21 mouse cellular contexts compared by ENCODE assay signal in the genomic region with DNA sequence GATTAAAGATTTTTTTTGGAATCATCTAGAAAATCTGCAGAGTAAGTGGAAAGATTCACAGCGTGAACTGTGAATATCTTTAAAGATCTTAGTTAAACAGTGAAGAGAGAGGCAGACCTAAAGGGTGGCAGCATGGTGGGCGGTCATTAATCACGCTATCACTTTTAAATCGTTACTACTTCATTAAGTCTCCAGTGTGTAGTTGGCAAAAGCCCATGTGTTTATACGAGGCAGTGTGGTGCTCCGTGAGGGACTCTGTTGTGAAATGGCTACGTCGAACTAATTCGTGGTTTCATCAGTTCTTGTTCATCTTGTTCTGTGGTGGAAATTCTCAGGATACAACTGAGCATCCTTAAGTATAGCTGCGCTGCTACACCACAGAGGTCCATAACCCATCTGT.
"Had no signal": no experiment of that assay in that cellular context is flagged by ENCODE, and none has a peak within 500 bp of the region (broad histone marks: within the 10 kb centered on the region; RNA-seq: fewer than 3 reads in every experiment).

No protein-coding gene starts in this region.

- H3K4me2 ChIP-seq: lung, embryonic 14.5 days; midbrain, embryonic 12.5 days; neural tube, embryonic 13.5 days; neural tube, embryonic 15.5 days; stomach, embryonic 15.5 days had no signal

- ATAC-seq: midbrain, embryonic 16.5 days had no signal

- H3K27me3 ChIP-seq: midbrain, embryonic 12.5 days; neural tube, embryonic 13.5 days; neural tube, embryonic 15.5 days; stomach, embryonic 15.5 days had no signal

- H3K9ac ChIP-seq: lung, embryonic 14.5 days; midbrain, embryonic 12.5 days; neural tube, embryonic 13.5 days; neural tube, embryonic 15.5 days; stomach, embryonic 15.5 days had no signal

- H3K36me3 ChIP-seq: midbrain, embryonic 12.5 days; neural tube, embryonic 13.5 days; neural tube, embryonic 15.5 days; stomach, embryonic 15.5 days had no signal

- DNase-seq: lung, adult 18-20 months; lung, embryonic 14.5 days; lung, postnatal 10 days; lung, postnatal 4 days; midbrain, embryonic 14.5 days; retina, postnatal 1 day; right cerebral cortex, adult 18-20 months; right cerebral cortex, postnatal 25 days; right cerebral cortex, postnatal 4 days; spleen, adult 18-20 months; thymus, adult 2 months; thymus, postnatal 25 days; thymus, postnatal 4 days had no signal

- H3K27ac ChIP-seq: midbrain, embryonic 10.5 days; midbrain, embryonic 12.5 days; neural tube, embryonic 13.5 days; neural tube, embryonic 15.5 days; stomach, embryonic 15.5 days; stomach, postnatal 0 days had no signal

- H3K4me1 ChIP-seq: stomach, embryonic 15.5 days had no signal

- H3K4me3 ChIP-seq: midbrain, embryonic 10.5 days; midbrain, embryonic 12.5 days; myocyte; neural tube, embryonic 13.5 days; neural tube, embryonic 15.5 days; stomach, embryonic 15.5 days had no signal

- H3K9me3 ChIP-seq: neural tube, embryonic 13.5 days; neural tube, embryonic 15.5 days; stomach, embryonic 15.5 days had no signal
